Mouse (Mus musculus) neural tube, embryonic 14.5 days (tissue): ENCODE results near the gene Slc1a2. TPM values are rescaled to one million over a fixed set of nuclear protein-coding genes. Genes with fewer than 3 reads are reported as not detected.

Source experiments
- ATAC-seq: fragments of 200-750 bp; cut with Nextera tagmentation; 2 replicates; pipeline ENCODE4 v1.8.0; 2017; ENCODE audit warnings: low read depth, mild to moderate bottlenecking, moderate TSS enrichment, moderate library complexity
- H3K27ac ChIP-seq: fragments of 300-500 bp; sonication (generic); 2 replicates; pipeline ENCODE4 v1.5.1; 2014; ENCODE audit warnings: low read depth, mild to moderate bottlenecking, control low read depth, low read length, moderate library complexity, mixed read lengths
- H3K27me3 ChIP-seq: fragments of 300-500 bp; sonication (generic); 2 replicates; pipeline ENCODE4 v1.6.1; 2014; ENCODE audit warnings: low read length; ENCODE audit not compliant: control insufficient read depth, insufficient read depth
- H3K36me3 ChIP-seq: fragments of 300-500 bp; sonication (generic); 2 replicates; pipeline ENCODE4 v1.6.1; 2014; ENCODE audit warnings: low read length, mixed read lengths; ENCODE audit not compliant: control insufficient read depth, insufficient read depth
- H3K4me1 ChIP-seq: fragments of 300-500 bp; sonication (generic); 2 replicates; pipeline ENCODE4 v1.6.1; 2014; ENCODE audit warnings: low read length; ENCODE audit not compliant: control insufficient read depth, insufficient read depth
- H3K4me2 ChIP-seq: fragments of 300-500 bp; sonication (generic); 2 replicates; pipeline ENCODE4 v1.6.1; 2014; ENCODE audit warnings: mild to moderate bottlenecking, low read depth, low read length, control low read depth
- H3K4me3 ChIP-seq: fragments of 300-500 bp; sonication (generic); 2 replicates; pipeline ENCODE4 v1.5.1; 2014; ENCODE audit warnings: low read depth, low read length, control low read depth, mixed read lengths
- H3K9ac ChIP-seq: fragments of 300-500 bp; sonication (generic); replicated peaks from 2 replicates; pipeline ENCODE4 v1.6.1; 2014; ENCODE audit warnings: low read depth, mild to moderate bottlenecking, control low read depth, low read length, mixed read lengths
- H3K9me3 ChIP-seq: fragments of 300-500 bp; sonication (generic); 2 replicates; pipeline ENCODE4 v1.6.1; 2016; ENCODE audit warnings: low read length; ENCODE audit not compliant: control insufficient read depth
- WGBS: fragments of 180-500 bp; shearing (Covaris S2); extraction: QIAGEN DNeasy Blood & Tissue Kit; methylation state at CpG from one replicate; pipeline ENCODE4 v1.1.7; 2014; 5-methylcytosine and 5-hydroxymethylcytosine counted together
- polyA plus RNA-seq: library from polyadenylated mRNA; unstranded; fragments of >200 nt; fragmentation: Nextera tagmentation; extraction: Ambion mirVana; gene quantifications from 2 replicates; pipeline ENCODE4 v1.2.1, GENCODE M21; 2014

Gene Slc1a2
- polyA plus RNA-seq, 1 experiment from 2014 or later = 40.8 TPM

- no peak for ATAC-seq
- no peak overlapping the region for H3K4me3 ChIP-seq
- H3K36me3 ChIP-seq = no peaks in the 10 kb centered on the region
- no peaks in the 10 kb centered on the region for H3K4me1 ChIP-seq
- WGBS = 96% methylated on average over 3 of the region's 3 CpGs
- H3K27me3 ChIP-seq = no peaks in the 10 kb centered on the region
- H3K4me2 ChIP-seq = no peak overlapping the region
- H3K9ac ChIP-seq = no peak overlapping the region
- no peak overlapping the region for H3K27ac ChIP-seq
- H3K9me3 ChIP-seq = no peaks in the 10 kb centered on the region
Observed at GRCm38 (mm10) chr2:102795034-102795433, 136.6 kb downstream of the Slc1a2 start.

DNA sequence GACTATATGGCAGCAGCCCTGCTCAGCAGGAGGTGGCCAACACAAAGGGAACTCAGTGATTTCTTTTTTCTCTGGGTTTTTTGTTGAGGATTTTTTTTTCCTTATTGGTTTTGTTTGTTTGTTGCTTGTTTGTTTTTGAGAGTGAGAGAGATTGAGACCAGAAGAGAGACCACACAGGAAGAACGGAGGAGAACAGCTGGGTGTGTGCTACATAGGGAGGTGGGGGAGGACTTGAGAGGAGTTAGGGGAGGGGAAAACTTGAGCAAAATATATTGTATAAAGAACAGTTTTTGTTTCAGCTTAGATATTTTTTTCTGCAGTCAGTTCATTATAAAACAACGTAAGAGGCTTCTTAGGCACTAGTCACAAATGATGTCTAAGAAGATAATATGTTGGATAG, 139.7 kb downstream of the Slc1a2 start:
- Histone ChIP-seq H3K9ac (no peak overlapping the region), H3K4me1 (no peaks in the 10 kb centered on the region), H3K4me3 (no peak overlapping the region), H3K27ac (no peak overlapping the region), H3K27me3 (no peaks in the 10 kb centered on the region), H3K36me3 (no peaks in the 10 kb centered on the region), H3K9me3 (no peaks in the 10 kb centered on the region), H3K4me2 (no peak overlapping the region)
- ATAC-seq = no peak
- 58% methylated on average over 2 of the region's 2 CpGs for WGBS

GRCm38 (mm10) chr2:102801899-102802298, 143.4 kb downstream of the Slc1a2 start:
- Histone ChIP-seq H3K4me2 (no peak overlapping the region), H3K4me1 (no peaks in the 10 kb centered on the region), H3K36me3 (no peaks in the 10 kb centered on the region), H3K9me3 (no peaks in the 10 kb centered on the region), H3K4me3 (no peak overlapping the region), H3K27me3 (no peaks in the 10 kb centered on the region), H3K9ac (no peak overlapping the region), H3K27ac (no peak overlapping the region)
- ATAC-seq = no peak
- 89% methylated on average over 1 of the region's 1 CpGs for WGBS

DNA sequence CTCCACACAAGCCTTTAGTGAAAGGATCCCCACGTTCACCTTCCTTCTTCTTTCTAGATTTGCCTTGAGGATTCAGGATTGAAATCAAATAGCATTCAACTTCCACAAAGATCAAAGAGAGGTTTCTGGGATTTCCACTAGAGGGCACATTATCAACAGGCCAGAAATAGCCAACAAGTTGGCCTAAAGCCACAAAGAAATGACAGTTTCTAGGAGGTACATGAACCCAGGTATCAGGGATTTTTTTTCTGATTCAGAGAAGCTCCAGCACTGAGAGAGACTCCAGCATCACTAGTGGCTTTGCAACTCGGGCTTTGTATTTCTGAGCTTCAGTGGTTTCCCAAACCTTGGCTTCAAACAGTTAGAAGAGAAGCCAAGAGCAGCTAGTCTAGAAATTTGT, 145.7 kb downstream of the Slc1a2 start:
- Histone ChIP-seq H3K36me3 (no peaks in the 10 kb centered on the region), H3K27me3 (no peaks in the 10 kb centered on the region), H3K4me1 (no peaks in the 10 kb centered on the region), H3K9me3 (no peaks in the 10 kb centered on the region), H3K4me2 (no peak overlapping the region), H3K27ac (no peak overlapping the region), H3K4me3 (no peak overlapping the region), H3K9ac (no peak overlapping the region)
- WGBS = 48% methylated on average over 2 of the region's 2 CpGs
- ATAC-seq = no peak

DNA sequence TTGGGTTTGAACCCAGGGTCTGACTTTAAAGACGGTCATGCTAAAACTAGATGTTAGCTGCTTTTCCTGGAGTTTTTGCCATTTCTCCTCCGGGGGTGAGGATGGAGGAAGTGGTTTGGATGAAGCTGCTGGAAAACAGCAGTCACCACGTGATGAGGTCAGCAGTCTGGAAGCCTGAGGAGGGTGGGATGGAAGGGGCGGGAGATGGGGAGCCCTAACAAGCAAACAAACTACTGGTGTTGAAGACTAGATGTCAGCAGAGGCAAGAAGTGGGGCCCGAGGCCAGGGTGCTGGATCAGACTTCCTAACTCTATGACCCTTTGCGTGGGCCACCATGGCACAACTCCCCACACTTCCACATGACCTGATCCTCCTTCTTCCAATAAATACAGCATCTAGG, 146.8 kb downstream of the Slc1a2 start:
- H3K27me3 ChIP-seq = no peaks in the 10 kb centered on the region
- no peak overlapping the region for H3K4me3 ChIP-seq
- ATAC-seq = no peak
- WGBS = 87% methylated on average over 6 of the region's 6 CpGs
- H3K27ac ChIP-seq = no peak overlapping the region
- no peak overlapping the region for H3K9ac ChIP-seq
- H3K9me3 ChIP-seq = no peaks in the 10 kb centered on the region
- no peaks in the 10 kb centered on the region for H3K4me1 ChIP-seq
- H3K4me2 ChIP-seq = no peak overlapping the region
- H3K36me3 ChIP-seq = no peaks in the 10 kb centered on the region

GRCm38 (mm10) chr2:102805761-102806496, 147.5 kb downstream of the Slc1a2 start:
- Histone ChIP-seq H3K9me3 (no peaks in the 10 kb centered on the region), H3K27ac (no peak overlapping the region), H3K27me3 (no peaks in the 10 kb centered on the region), H3K9ac (no peak overlapping the region), H3K4me1 (no peaks in the 10 kb centered on the region), H3K36me3 (no peaks in the 10 kb centered on the region), H3K4me3 (no peak overlapping the region), H3K4me2 (no peak overlapping the region)
- no peak for ATAC-seq
- WGBS = 94% methylated on average over 4 of the region's 4 CpGs

GRCm38 (mm10) chr2:102807633-102808032, 149.2 kb downstream of the Slc1a2 start:
- Histone ChIP-seq H3K4me3 (no peak overlapping the region), H3K27ac (no peak overlapping the region), H3K4me2 (no peak overlapping the region), H3K9ac (no peak overlapping the region), H3K4me1 (no peaks in the 10 kb centered on the region), H3K9me3 (no peaks in the 10 kb centered on the region), H3K27me3 (no peaks in the 10 kb centered on the region), H3K36me3 (no peaks in the 10 kb centered on the region)
- ATAC-seq = no peak
- WGBS = 80% methylated on average over 3 of the region's 3 CpGs

GRCm38 (mm10) chr2:102809436-102809835, 151.0 kb downstream of the Slc1a2 start:
- Histone ChIP-seq H3K9ac (no peak overlapping the region), H3K36me3 (no peaks in the 10 kb centered on the region), H3K27me3 (no peaks in the 10 kb centered on the region), H3K9me3 (no peaks in the 10 kb centered on the region), H3K4me2 (no peak overlapping the region), H3K4me3 (no peak overlapping the region), H3K27ac (no peak overlapping the region), H3K4me1 (no peaks in the 10 kb centered on the region)
- no peak for ATAC-seq
- 97% methylated on average over 1 of the region's 1 CpGs for WGBS

- no peaks in the 10 kb centered on the region for H3K36me3 ChIP-seq
- no peaks in the 10 kb centered on the region for H3K4me1 ChIP-seq
- WGBS = 83% methylated on average over 4 of the region's 4 CpGs
- H3K9me3 ChIP-seq = no peaks in the 10 kb centered on the region
- H3K9ac ChIP-seq = no peak overlapping the region
- no peak overlapping the region for H3K4me3 ChIP-seq
- no peak overlapping the region for H3K4me2 ChIP-seq
- no peaks in the 10 kb centered on the region for H3K27me3 ChIP-seq
- no peak for ATAC-seq
- no peak overlapping the region for H3K27ac ChIP-seq
Observed at GRCm38 (mm10) chr2:102812756-102813155, 154.3 kb downstream of the Slc1a2 start.
